Mouse (Mus musculus) bone marrow, adult 2 months (tissue): ENCODE results near the gene Arhgef17. TPM values are rescaled to one million over a fixed set of nuclear protein-coding genes. Genes with fewer than 3 reads are reported as not detected.

ENCODE experiments used
- H3K27ac ChIP-seq: fragments of 200-500 bp; 2 replicates; pipeline ENCODE4 v1.5.1; 2012; ENCODE audit warnings: low read depth, mild to moderate bottlenecking, control low read depth, inconsistent platforms, low read length; ENCODE audit not compliant: control insufficient read depth, poor library complexity, insufficient read depth
- H3K4me1 ChIP-seq: fragments of 200-500 bp; 2 replicates; pipeline ENCODE4 v1.6.1; 2011; ENCODE audit warnings: low read length; ENCODE audit not compliant: control insufficient read depth, insufficient read depth
- H3K4me3 ChIP-seq: fragments of 200-500 bp; replicated peaks from 2 replicates; pipeline ENCODE3; 2011; ENCODE audit warnings: mild to moderate bottlenecking, low read depth, low read length, control low read depth; ENCODE audit not compliant: control insufficient read depth
- CTCF ChIP-seq: fragments of 200-500 bp; IDR thresholded peaks from 2 replicates; pipeline ENCODE4 v1.5.1; 2011; ENCODE audit warnings: low read length, control low read depth; ENCODE audit not compliant: control insufficient read depth, insufficient read depth
- POLR2A ChIP-seq: fragments of 200-500 bp; IDR thresholded peaks from 2 replicates; pipeline ENCODE4 v1.6.1; 2011; ENCODE audit warnings: low read depth, mild to moderate bottlenecking, control low read depth, low read length, borderline replicate concordance; ENCODE audit not compliant: control insufficient read depth
- WGBS: fragments of 180-500 bp; shearing (Covaris S2); methylation state at CpG from one replicate; pipeline ENCODE4 v1.1.7; 2018; 5-methylcytosine and 5-hydroxymethylcytosine counted together
- polyA plus RNA-seq: library from polyadenylated mRNA; stranded (reverse); fragments of >200 nt; gene quantifications from 2 replicates; pipeline ENCODE4 v1.2.4, GENCODE M21; 2011; ENCODE audit warnings: low replicate concordance; ENCODE audit not compliant: missing spikeins, insufficient read depth, insufficient read length

The Arhgef17 gene
- polyA plus RNA-seq, 1 experiment, result 8.9 TPM

- Histone ChIP-seq H3K4me3 (no peak overlapping the region), H3K27ac (no peak overlapping the region), H3K4me1 (no peaks in the 10 kb centered on the region)
- 77% methylated on average over 12 of the region's 12 CpGs for WGBS
- TF ChIP-seq CTCF (no peak), POLR2A (no peak)
These were observed 5.5 kb downstream of the Arhgef17 start for GRCm38 (mm10) chr7:100926311-100926923.

GRCm38 (mm10) chr7:100924674-100925445, 7.0 kb downstream of the Arhgef17 start:
- no peaks in the 10 kb centered on the region for H3K4me1 ChIP-seq
- no peak overlapping the region for H3K27ac ChIP-seq
- no peak for TF ChIP-seq CTCF
- no peak for TF ChIP-seq POLR2A
- 82% methylated on average over 10 of the region's 10 CpGs for WGBS
- H3K4me3 ChIP-seq, result no peak overlapping the region

- Histone ChIP-seq H3K4me3 (no peak overlapping the region), H3K27ac (no peak overlapping the region), H3K4me1 (no peaks in the 10 kb centered on the region)
- 83% methylated on average over 5 of the region's 5 CpGs for WGBS
- TF ChIP-seq POLR2A, result no peak
- TF ChIP-seq CTCF, result no peak
These were observed 7.7 kb downstream of the Arhgef17 start for GRCm38 (mm10) chr7:100924200-100924599.

GRCm38 (mm10) chr7:100922907-100923306, 9.0 kb downstream of the Arhgef17 start:
- Histone ChIP-seq H3K27ac (no peak overlapping the region), H3K4me3 (no peak overlapping the region), H3K4me1 (no peaks in the 10 kb centered on the region)
- TF ChIP-seq CTCF (no peak), POLR2A (no peak)
- WGBS, result 71% methylated on average over 4 of the region's 4 CpGs

- Histone ChIP-seq H3K27ac (no peak overlapping the region), H3K4me3 (no peak overlapping the region), H3K4me1 (no peaks in the 10 kb centered on the region)
- 82% methylated on average over 5 of the region's 5 CpGs for WGBS
- TF ChIP-seq CTCF (no peak), POLR2A (no peak)
These were observed 10.6 kb downstream of the Arhgef17 start for GRCm38 (mm10) chr7:100921289-100921688.

- TF ChIP-seq CTCF (no peak), POLR2A (no peak)
- 68% methylated on average over 2 of the region's 2 CpGs for WGBS
- no peaks in the 10 kb centered on the region for H3K4me1 ChIP-seq
- no peak overlapping the region for H3K4me3 ChIP-seq
- no peak overlapping the region for H3K27ac ChIP-seq
These were observed 12.1 kb downstream of the Arhgef17 start for GRCm38 (mm10) chr7:100919809-100920107.

GRCm38 (mm10) chr7:100919006-100919808, 12.7 kb downstream of the Arhgef17 start:
- 64% methylated on average over 7 of the region's 7 CpGs for WGBS
- no peak for TF ChIP-seq POLR2A
- TF ChIP-seq CTCF, result no peak
- H3K4me1 ChIP-seq, result no peaks in the 10 kb centered on the region
- no peak overlapping the region for H3K27ac ChIP-seq
- H3K4me3 ChIP-seq, result no peak overlapping the region

- H3K4me1 ChIP-seq, result no peaks in the 10 kb centered on the region
- H3K4me3 ChIP-seq, result no peak overlapping the region
- TF ChIP-seq CTCF, result no peak
- no peak for TF ChIP-seq POLR2A
- H3K27ac ChIP-seq, result no peak overlapping the region
- WGBS, result 69% methylated on average over 9 of the region's 9 CpGs
These were observed 13.7 kb downstream of the Arhgef17 start for GRCm38 (mm10) chr7:100918176-100918575.
